Comparison of ENCODE assay signal across 20 mouse cellular contexts in the genomic region with DNA sequence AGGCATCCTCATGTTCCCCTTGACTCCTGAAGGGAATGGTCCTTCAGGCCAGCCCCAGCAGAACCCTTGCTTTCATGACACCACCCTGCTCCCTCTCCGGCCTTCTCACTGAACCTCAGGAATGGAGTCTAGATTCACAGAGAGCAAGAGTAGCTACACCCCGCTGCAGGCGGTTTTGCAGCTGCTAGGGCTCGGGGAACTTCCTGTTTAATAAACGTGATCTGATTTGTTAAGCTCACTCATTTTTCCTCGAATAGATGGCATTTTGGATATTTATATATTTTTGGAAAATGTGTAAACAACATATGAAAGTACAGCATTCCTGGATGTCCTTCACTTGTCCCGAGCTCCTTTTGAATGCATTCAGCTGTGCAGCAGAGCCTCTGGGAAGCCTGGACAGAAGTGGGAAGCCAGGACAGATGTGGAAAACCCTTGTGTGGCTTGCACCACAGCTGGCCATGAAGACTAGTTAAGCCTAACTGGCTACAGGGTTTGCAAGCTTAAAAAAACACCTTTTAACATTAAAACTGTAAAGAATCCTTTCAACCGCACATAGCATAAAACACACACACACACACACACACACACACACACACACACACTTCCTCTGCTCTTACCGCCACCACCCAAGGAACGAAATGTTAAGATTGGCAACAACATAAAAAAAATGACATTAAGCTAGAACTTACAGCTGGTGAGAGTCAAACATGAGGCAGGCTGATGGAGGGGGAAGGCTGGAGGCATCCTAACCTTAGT. TPM values are rescaled to one million over a fixed set of nuclear protein-coding genes. Genes with fewer than 3 reads are reported as not detected.
DNase-seq lines count a peak whose midpoint lies in the region; ATAC-seq and TF ChIP-seq lines count a peak whose summit lies in the region.
"Had no signal": no experiment of that assay in that cellular context is flagged by ENCODE, and none has a peak within 500 bp of the region (broad histone marks: within the 10 kb centered on the region; RNA-seq: fewer than 3 reads in every experiment).

No protein-coding gene starts in this region.

- H3K9me3 ChIP-seq in kidney, embryonic 15.5 days (replicated peaks), result no peaks in the 10 kb centered on the region
- no peaks in the 10 kb centered on the region for H3K9me3 ChIP-seq in intestine, embryonic 15.5 days
- H3K9me3 ChIP-seq: embryonic facial prominence, embryonic 12.5 days; hindbrain, embryonic 12.5 days; midbrain, embryonic 12.5 days had no signal

- DNase-seq in kidney, postnatal 25 days, result no peak
- peak; percentile 41 for DNase-seq in lung, postnatal 10 days
- no peak for DNase-seq in lung, adult 2 months
- DNase-seq in thymus, postnatal 25 days, result peak; percentile 45
- DNase-seq in heart, adult 8-10 months (ENCODE audit: low spot score), result no peak
- DNase-seq in urinary bladder, postnatal 14 days (ENCODE audit: low spot score), result no peak
- DNase-seq: adrenal gland, postnatal 25 days; cerebellum, adult 8-10 months; gastrocnemius, adult 2 months; heart, adult 2 months; heart, postnatal 10 days; kidney, adult 2 months had no signal

- TF ChIP-seq CTCF in lung, adult 2 months (IDR thresholded peaks at IDR 0.05; ENCODE audit: insufficient read depth, low read length), result no peak

- 0 out of 2 replicates have a peak overlapping the region, but pooled peaks have one; percentile 6 for H3K27ac ChIP-seq in kidney, embryonic 15.5 days
- peak overlapping the region; percentile 59 for H3K27ac ChIP-seq in intestine, embryonic 15.5 days
- H3K27ac ChIP-seq: embryonic facial prominence, embryonic 12.5 days; gastrocnemius, adult 2 months; heart, adult 2 months; hindbrain, embryonic 12.5 days; macrophage; midbrain, embryonic 12.5 days had no signal

- no peaks in the 10 kb centered on the region for H3K27me3 ChIP-seq in kidney, embryonic 15.5 days
- no peaks in the 10 kb centered on the region for H3K27me3 ChIP-seq in intestine, embryonic 15.5 days (replicated peaks)
- H3K27me3 ChIP-seq: embryonic facial prominence, embryonic 12.5 days; hindbrain, embryonic 12.5 days; midbrain, embryonic 12.5 days; Patski had no signal

- WGBS in kidney, embryonic 15.5 days, result 68% methylated on average over 10 of the region's 10 CpGs
- 44% methylated on average over 10 of the region's 10 CpGs for WGBS in lung, adult 2 months
- 59% methylated on average over 10 of the region's 10 CpGs for WGBS in intestine, embryonic 15.5 days

- H3K4me2 ChIP-seq in kidney, embryonic 15.5 days, result no peak overlapping the region
- no peak overlapping the region for H3K4me2 ChIP-seq in intestine, embryonic 15.5 days (replicated peaks)
- H3K4me2 ChIP-seq: embryonic facial prominence, embryonic 12.5 days; hindbrain, embryonic 12.5 days; midbrain, embryonic 12.5 days had no signal

- no peaks in the 10 kb centered on the region for H3K36me3 ChIP-seq in kidney, embryonic 15.5 days
- H3K36me3 ChIP-seq in intestine, embryonic 15.5 days, result no peaks in the 10 kb centered on the region
- H3K36me3 ChIP-seq: embryonic facial prominence, embryonic 12.5 days; hindbrain, embryonic 12.5 days; midbrain, embryonic 12.5 days had no signal

- H3K4me3 ChIP-seq in kidney, embryonic 15.5 days (replicated peaks), result no peak overlapping the region
- H3K4me3 ChIP-seq in lung, adult 2 months (replicated peaks; ENCODE audit: extremely low read depth, low read depth, low read length), result no peak overlapping the region
- H3K4me3 ChIP-seq in intestine, embryonic 15.5 days (replicated peaks), result no peak overlapping the region
- H3K4me3 ChIP-seq: embryonic facial prominence, embryonic 12.5 days; gastrocnemius, adult 2 months; heart, adult 2 months; hindbrain, embryonic 12.5 days; midbrain, embryonic 12.5 days had no signal

- no peaks in the 10 kb centered on the region for H3K4me1 ChIP-seq in kidney, embryonic 15.5 days
- peaks cover 2% of the 10 kb centered on the region; the same call in 1 of the 2 replicates for H3K4me1 ChIP-seq in lung, adult 2 months (ENCODE audit: control insufficient read depth, insufficient read depth, low read length)
- 0 out of 2 replicates have a peak, but pooled peaks cover 4% of the 10 kb centered on the region for H3K4me1 ChIP-seq in intestine, embryonic 15.5 days (replicated peaks)
- H3K4me1 ChIP-seq: hindbrain, embryonic 12.5 days; midbrain, embryonic 12.5 days had no signal

- no peak overlapping the region for H3K9ac ChIP-seq in kidney, embryonic 15.5 days
- no peak overlapping the region for H3K9ac ChIP-seq in intestine, embryonic 15.5 days
- H3K9ac ChIP-seq: embryonic facial prominence, embryonic 12.5 days; hindbrain, embryonic 12.5 days; midbrain, embryonic 12.5 days had no signal

- ATAC-seq in kidney, embryonic 15.5 days (replicated peaks; ENCODE audit: low FRiP score), result no peak
- ATAC-seq in intestine, embryonic 15.5 days, result peak; percentile 70
- ATAC-seq: forebrain, embryonic 16.5 days; Patski had no signal

- no peak for TF ChIP-seq POLR2A in lung, adult 2 months (IDR thresholded peaks at IDR 0.05; ENCODE audit: borderline replicate concordance, extremely low read depth, low read depth, low read length)

RNA-seq across cellular contexts. Expression of gene Cybrd1, which starts 10.2 kb away (rescaled TPM):
- 1.5 and 1.8 TPM in 2 replicates for polyA plus RNA-seq in kidney, embryonic 15.5 days (2015; fragmentation: Nextera tagmentation; extraction: Ambion mirVana)
- polyA plus RNA-seq in lung, adult 2 months (2012; rRNA removed), result 7.4 and 8.3 TPM in 2 replicates
- 6.6 and 6.8 TPM in 2 replicates for polyA plus RNA-seq in intestine, embryonic 15.5 days (2015; fragmentation: Nextera tagmentation; extraction: Ambion mirVana)
- total RNA-seq in heart, adult 8-10 months (2022), result 1 to 10 TPM; 1.4 to 3.9 (median 1.6) TPM

Comparison
In these comparisons a context has a peak if more than half of its experiments do, and no peak if none do; other contexts are left out.
1. DNase-seq: peak in lung, postnatal 10 days (single experiment) and thymus, postnatal 25 days (single experiment); none in kidney, postnatal 25 days (0 of 2), lung, adult 2 months (single experiment), heart, adult 8-10 months (single experiment) and urinary bladder, postnatal 14 days (single experiment).